Mouse (Mus musculus) hindbrain, embryonic 15.5 days (tissue): Measurements from ENCODE around the gene Rps6kc1. TPM values are rescaled to one million over a fixed set of nuclear protein-coding genes. Genes with fewer than 3 reads are reported as not detected.
"Not testable (repeated sequence)": the region's sequence is repeated elsewhere in the genome, so short reads cannot be mapped to it uniquely, and the experiment has no call there.

Source experiments
- ATAC-seq: fragments of 200-750 bp; cut with Nextera tagmentation; 2 replicates; pipeline ENCODE4 v1.8.0; 2017; ENCODE audit warnings: low read depth, moderate number of reproducible peaks, moderate TSS enrichment; ENCODE audit not compliant: low FRiP score
- H3K27ac ChIP-seq: fragments of 300-500 bp; sonication (generic); replicated peaks from 2 replicates; pipeline ENCODE4 v1.5.1; 2015; ENCODE audit warnings: mild to moderate bottlenecking, inconsistent platforms
- H3K27me3 ChIP-seq: fragments of 300-500 bp; sonication (generic); 2 replicates; pipeline ENCODE4 v1.6.1; 2015; ENCODE audit warnings: control low read depth, inconsistent platforms
- H3K36me3 ChIP-seq: fragments of 300-500 bp; sonication (generic); 2 replicates; pipeline ENCODE4 v1.6.1; 2015; ENCODE audit warnings: control low read depth, inconsistent platforms
- H3K4me1 ChIP-seq: fragments of 300-500 bp; sonication (generic); replicated peaks from 2 replicates; pipeline ENCODE4 v1.6.1; 2015; ENCODE audit warnings: control low read depth, inconsistent platforms
- H3K4me2 ChIP-seq: fragments of 300-500 bp; sonication (generic); 2 replicates; pipeline ENCODE4 v1.6.1; 2015; ENCODE audit warnings: moderate library complexity, mild to moderate bottlenecking, inconsistent platforms
- H3K4me3 ChIP-seq: fragments of 300-500 bp; sonication (generic); 2 replicates; pipeline ENCODE4 v1.5.1; 2015; ENCODE audit warnings: mild to moderate bottlenecking, inconsistent platforms
- H3K9ac ChIP-seq: fragments of 300-500 bp; sonication (generic); 2 replicates; pipeline ENCODE4 v1.6.1; 2015; ENCODE audit warnings: inconsistent platforms
- H3K9me3 ChIP-seq: fragments of 300-500 bp; sonication (generic); 2 replicates; pipeline ENCODE4 v1.6.1; 2016; ENCODE audit warnings: control low read depth, inconsistent platforms
- WGBS: fragments of 180-500 bp; shearing (Covaris S2); methylation state at CpG from one replicate; pipeline ENCODE4 v1.1.7; 2015; 5-methylcytosine and 5-hydroxymethylcytosine counted together
- polyA plus RNA-seq: library from polyadenylated mRNA; unstranded; fragments of >200 nt; fragmentation: Nextera tagmentation; extraction: Ambion mirVana; gene quantifications from 2 replicates; pipeline ENCODE4 v1.2.1, GENCODE M21; 2015

The Rps6kc1 gene
- polyA plus RNA-seq, 1 experiment from 2014 or later = 30.4 TPM

- H3K27ac ChIP-seq = peak overlapping the region; percentile 99
- H3K4me1 ChIP-seq = peaks cover 14% of the 10 kb centered on the region
- no peaks in the 10 kb centered on the region for H3K36me3 ChIP-seq
- H3K4me2 ChIP-seq = peak overlapping the region; percentile 70
- peak overlapping the region; percentile 77 for H3K9ac ChIP-seq
- H3K27me3 ChIP-seq = no peaks in the 10 kb centered on the region
- peak overlapping the region; percentile 62 for H3K4me3 ChIP-seq
- no peaks in the 10 kb centered on the region for H3K9me3 ChIP-seq
- peak; percentile 97 for ATAC-seq
- 0% methylated on average over 43 of the region's 79 CpGs for whole genome bisulfite sequencing
Measured at GRCm38 (mm10) chr1:190928370-190929009, 16.9 kb upstream of the Rps6kc1 start.

- Histone ChIP-seq H3K9ac (peak overlapping the region; percentile 77), H3K27ac (peak overlapping the region; percentile 99), H3K27me3 (no peaks in the 10 kb centered on the region), H3K36me3 (no peaks in the 10 kb centered on the region), H3K4me3 (peak overlapping the region; percentile 62), H3K4me2 (peak overlapping the region; percentile 70), H3K9me3 (no peaks in the 10 kb centered on the region), H3K4me1 (peaks cover 14% of the 10 kb centered on the region)
- peak; percentile 57 for ATAC-seq
- 18% methylated on average over 16 of the region's 16 CpGs for WGBS
Measured at GRCm38 (mm10) chr1:190927751-190928369, 16.3 kb upstream of the Rps6kc1 start.

DNA sequence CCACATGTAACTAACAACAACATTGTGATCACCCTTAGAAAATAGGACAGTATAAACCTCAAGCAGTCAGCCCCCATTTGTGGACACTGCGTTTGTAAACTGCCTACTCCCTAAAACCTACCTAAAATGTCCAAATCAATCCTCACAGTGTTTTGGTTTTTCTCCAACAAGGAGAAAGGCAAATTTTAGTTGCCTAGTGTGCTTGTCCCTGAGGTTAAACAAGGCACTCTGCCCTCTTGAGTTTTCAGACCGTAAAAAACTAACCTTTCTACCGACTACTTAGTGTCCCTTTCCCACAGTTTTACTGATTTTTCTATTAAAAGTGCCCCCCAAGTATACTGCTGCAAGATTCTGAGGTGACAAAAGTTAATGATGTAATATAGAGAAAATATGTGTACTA is 15.7 kb upstream of the Rps6kc1 start:
- WGBS = 94% methylated on average over 3 of the region's 3 CpGs
- Histone ChIP-seq H3K27me3 (no peaks in the 10 kb centered on the region), H3K9ac (no peak overlapping the region), H3K4me2 (peak overlapping the region; percentile 70), H3K9me3 (no peaks in the 10 kb centered on the region), H3K4me1 (peaks cover 14% of the 10 kb centered on the region), H3K4me3 (no peak overlapping the region), H3K27ac (no peak overlapping the region), H3K36me3 (no peaks in the 10 kb centered on the region)
- no peak for ATAC-seq

- H3K36me3 ChIP-seq, H3K4me3 ChIP-seq, H3K27ac ChIP-seq, H3K9ac ChIP-seq, ATAC-seq, H3K4me2 ChIP-seq, H3K27me3 ChIP-seq, H3K9me3 ChIP-seq: not testable (repeated sequence)
- peaks cover 14% of the 10 kb centered on the region for H3K4me1 ChIP-seq
- 84% methylated on average over 3 of the region's 3 CpGs for WGBS
Measured at GRCm38 (mm10) chr1:190924812-190925211, 13.2 kb upstream of the Rps6kc1 start, which contains the start of gene Angel2. Gene Angel2, plus strand, starts transcription at chr1:190925112.

DNA sequence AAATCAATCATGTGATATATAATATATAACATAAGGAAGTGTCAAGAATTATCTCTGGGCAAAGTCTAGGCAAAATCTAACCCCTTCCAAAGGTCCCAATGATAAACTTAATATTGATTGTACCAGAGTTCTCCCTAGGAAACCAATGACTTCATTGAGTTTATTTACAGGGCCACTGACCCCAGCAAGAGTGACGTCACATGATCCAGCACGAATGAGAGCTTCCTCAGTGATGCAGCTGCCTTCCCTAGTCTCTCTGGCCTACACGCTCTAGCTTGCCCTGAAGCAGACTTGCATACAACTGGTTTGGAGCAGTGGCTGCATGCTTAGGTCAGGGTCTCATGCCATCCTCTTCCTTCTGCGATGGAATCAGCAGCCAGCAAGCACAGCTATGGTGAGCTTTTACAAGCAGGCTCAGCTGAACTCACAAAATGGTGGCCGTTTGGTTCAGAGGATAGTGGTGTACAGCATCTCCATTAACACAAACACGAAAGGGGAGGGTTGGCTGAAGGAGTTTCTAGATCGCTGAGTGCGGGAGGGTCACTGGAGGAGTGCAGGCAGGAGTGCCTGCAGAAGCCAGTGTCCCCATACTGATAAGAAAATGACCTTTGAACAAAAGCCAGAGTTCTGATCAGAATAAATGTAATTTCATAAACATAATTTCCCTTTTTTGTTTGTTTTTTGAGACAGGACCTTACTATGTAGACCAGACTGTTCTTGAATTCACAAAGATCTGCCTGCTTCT is 8.3 kb upstream of the Rps6kc1 start:
- Histone ChIP-seq H3K4me3 (no peak overlapping the region), H3K9me3 (no peaks in the 10 kb centered on the region), H3K27me3 (no peaks in the 10 kb centered on the region), H3K9ac (no peak overlapping the region), H3K4me1 (no peaks in the 10 kb centered on the region), H3K36me3 (no peaks in the 10 kb centered on the region), H3K27ac (no peak overlapping the region), H3K4me2 (no peak overlapping the region)
- ATAC-seq = no peak
- 78% methylated on average over 8 of the region's 8 CpGs for WGBS

GRCm38 (mm10) chr1:190918938-190919337 is 7.4 kb upstream of the Rps6kc1 start:
- H3K27ac ChIP-seq = no peak overlapping the region
- ATAC-seq = no peak
- H3K4me3 ChIP-seq = no peak overlapping the region
- no peaks in the 10 kb centered on the region for H3K9me3 ChIP-seq
- no peaks in the 10 kb centered on the region for H3K4me1 ChIP-seq
- H3K27me3 ChIP-seq = no peaks in the 10 kb centered on the region
- H3K36me3 ChIP-seq = no peaks in the 10 kb centered on the region
- H3K9ac ChIP-seq = no peak overlapping the region
- H3K4me2 ChIP-seq = no peak overlapping the region
- WGBS = 71% methylated on average over 7 of the region's 7 CpGs

- Histone ChIP-seq H3K27ac (no peak overlapping the region), H3K36me3 (no peaks in the 10 kb centered on the region), H3K4me1 (peaks cover 31% of the 10 kb centered on the region), H3K27me3 (no peaks in the 10 kb centered on the region), H3K4me2 (no peak overlapping the region; the same call in 1 of the 2 replicates), H3K9me3 (no peaks in the 10 kb centered on the region), H3K9ac (no peak overlapping the region), H3K4me3 (no peak overlapping the region)
- no peak for ATAC-seq
- WGBS = 29% methylated on average over 1 of the region's 1 CpGs
Measured at GRCm38 (mm10) chr1:190912623-190913022, 1.1 kb upstream of the Rps6kc1 start.

DNA sequence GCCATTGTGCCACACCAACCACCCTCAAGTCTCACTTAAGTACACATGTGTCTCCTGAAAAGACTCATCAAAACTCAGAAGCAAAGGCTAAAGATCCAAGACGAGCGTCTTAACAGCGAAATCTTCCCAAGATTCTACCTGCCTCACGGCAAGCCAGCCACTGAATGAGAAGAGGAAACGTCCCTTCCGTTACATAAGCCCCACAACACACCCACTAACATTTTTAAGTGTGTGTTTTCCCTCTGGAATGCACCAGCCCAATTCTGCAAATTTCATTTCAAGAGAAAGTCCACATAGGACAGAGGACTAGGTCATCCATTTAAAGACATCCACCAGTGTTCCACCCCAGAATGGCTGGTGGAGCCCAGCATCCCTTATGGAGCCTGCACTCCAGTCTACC is 734 bp downstream of the Rps6kc1 start:
- no peak for ATAC-seq
- Histone ChIP-seq H3K4me3 (peak overlapping the region; percentile 75), H3K9ac (peak overlapping the region; percentile 81), H3K36me3 (no peaks in the 10 kb centered on the region), H3K9me3 (no peaks in the 10 kb centered on the region), H3K4me2 (peak overlapping the region; percentile 74), H3K27me3 (no peaks in the 10 kb centered on the region), H3K27ac (0 out of 2 replicates have a peak overlapping the region, but pooled peaks have one; percentile 82), H3K4me1 (peaks cover 31% of the 10 kb centered on the region)
- 79% methylated on average over 6 of the region's 6 CpGs for WGBS

DNA sequence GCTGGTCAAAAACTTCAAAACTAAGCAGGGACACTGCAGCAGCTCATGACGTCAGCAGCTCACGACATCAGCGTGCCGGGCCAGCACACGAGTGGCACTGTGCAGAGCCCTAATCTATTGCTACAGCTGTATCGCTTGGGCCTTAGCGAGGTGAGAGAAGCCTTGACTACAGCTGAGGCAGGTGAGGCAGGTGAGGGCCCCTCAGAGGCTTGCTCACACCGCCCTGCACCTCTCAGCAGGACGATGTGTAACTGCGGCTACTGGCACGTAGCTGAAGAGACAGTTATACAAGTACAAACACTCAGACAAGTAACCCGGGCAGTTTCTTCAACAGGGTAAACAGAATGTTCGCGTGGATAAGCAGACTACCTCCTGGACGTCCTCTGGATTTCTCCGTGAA is 6.9 kb downstream of the Rps6kc1 start:
- Histone ChIP-seq H3K4me3 (no peak overlapping the region), H3K9ac (no peak overlapping the region), H3K27ac (no peak overlapping the region), H3K36me3 (peaks cover 11% of the 10 kb centered on the region), H3K4me1 (peaks cover 10% of the 10 kb centered on the region), H3K4me2 (no peak overlapping the region), H3K9me3 (no peaks in the 10 kb centered on the region), H3K27me3 (no peaks in the 10 kb centered on the region)
- no peak for ATAC-seq
- WGBS = 94% methylated on average over 16 of the region's 16 CpGs

GRCm38 (mm10) chr1:190904136-190904535 is 7.4 kb downstream of the Rps6kc1 start:
- no peak overlapping the region for H3K4me3 ChIP-seq
- no peaks in the 10 kb centered on the region for H3K9me3 ChIP-seq
- no peak overlapping the region for H3K9ac ChIP-seq
- no peak overlapping the region for H3K4me2 ChIP-seq
- H3K27me3 ChIP-seq = no peaks in the 10 kb centered on the region
- WGBS = 92% methylated on average over 3 of the region's 3 CpGs
- no peak for ATAC-seq
- H3K27ac ChIP-seq = no peak overlapping the region
- peaks cover 4% of the 10 kb centered on the region; the same call in 1 of the 2 replicates for H3K4me1 ChIP-seq
- H3K36me3 ChIP-seq = peaks cover 11% of the 10 kb centered on the region

GRCm38 (mm10) chr1:190901082-190901481 is 10.5 kb downstream of the Rps6kc1 start:
- Histone ChIP-seq H3K36me3 (peaks cover 24% of the 10 kb centered on the region), H3K9ac (no peak overlapping the region), H3K4me1 (no peaks in the 10 kb centered on the region), H3K27ac (no peak overlapping the region), H3K27me3 (no peaks in the 10 kb centered on the region), H3K4me3 (no peak overlapping the region), H3K9me3 (no peaks in the 10 kb centered on the region), H3K4me2 (no peak overlapping the region)
- no peak for ATAC-seq
- 62% methylated on average over 2 of the region's 2 CpGs for whole genome bisulfite sequencing

GRCm38 (mm10) chr1:190898899-190899575 is 12.5 kb downstream of the Rps6kc1 start:
- Histone ChIP-seq H3K9ac (no peak overlapping the region), H3K4me1 (no peaks in the 10 kb centered on the region), H3K4me2 (no peak overlapping the region), H3K4me3 (no peak overlapping the region), H3K27ac (no peak overlapping the region), H3K9me3 (no peaks in the 10 kb centered on the region), H3K36me3 (peaks cover 32% of the 10 kb centered on the region), H3K27me3 (no peaks in the 10 kb centered on the region)
- ATAC-seq = no peak
- 91% methylated on average over 9 of the region's 9 CpGs for WGBS
